Mouse (Mus musculus): ENCODE measurements around the gene 1700109H08Rik.

- TF ChIP-seq POLR2A (IDR thresholded peaks at IDR 0.05; ENCODE audit: low read depth, low read length) (no peak), CTCF (conservative IDR thresholded peaks at IDR 0.05; ENCODE audit: insufficient read depth, insufficient read length, low read depth, low read length) (no peak)
Observed at GRCm38 (mm10) chr5:3631512-3632271, 60.3 kb downstream of the 1700109H08Rik start.

Measured in kidney, adult 2 months (tissue).